Mouse (Mus musculus) neural tube, embryonic 12.5 days (tissue): ENCODE results near the gene C1qtnf5. TPM values are rescaled to one million over a fixed set of nuclear protein-coding genes. Genes with fewer than 3 reads are reported as not detected.

Experiments used
- ATAC-seq: fragments of 200-750 bp; cut with Nextera tagmentation; 2 replicates; pipeline ENCODE4 v1.8.0; 2017; ENCODE audit warnings: low read depth, mild to moderate bottlenecking, moderate TSS enrichment, moderate library complexity; ENCODE audit not compliant: low FRiP score
- H3K27ac ChIP-seq: fragments of 300-500 bp; sonication (generic); 2 replicates; pipeline ENCODE4 v1.5.1; 2016
- H3K27me3 ChIP-seq: fragments of 300-500 bp; sonication (generic); replicated peaks from 2 replicates; pipeline ENCODE4 v1.6.1; 2016; ENCODE audit warnings: mild to moderate bottlenecking
- H3K36me3 ChIP-seq: fragments of 300-500 bp; sonication (generic); 2 replicates; pipeline ENCODE4 v1.6.1; 2016; ENCODE audit warnings: mild to moderate bottlenecking
- H3K4me1 ChIP-seq: fragments of 300-500 bp; sonication (generic); 2 replicates; pipeline ENCODE4 v1.6.1; 2016
- H3K4me2 ChIP-seq: fragments of 300-500 bp; sonication (generic); replicated peaks from 2 replicates; pipeline ENCODE4 v1.6.1; 2016; ENCODE audit warnings: mild to moderate bottlenecking
- H3K4me3 ChIP-seq: fragments of 300-500 bp; sonication (generic); 2 replicates; pipeline ENCODE4 v1.5.1; 2016
- H3K9ac ChIP-seq: fragments of 300-500 bp; sonication (generic); 2 replicates; pipeline ENCODE4 v1.6.1; 2016; ENCODE audit warnings: mild to moderate bottlenecking
- H3K9me3 ChIP-seq: fragments of 300-500 bp; sonication (generic); 2 replicates; pipeline ENCODE4 v1.6.1; 2016; ENCODE audit warnings: mild to moderate bottlenecking
- WGBS: fragments of 180-500 bp; shearing (Covaris S2); methylation state at CpG from one replicate; pipeline ENCODE4 v1.1.7; 2016; 5-methylcytosine and 5-hydroxymethylcytosine counted together
- polyA plus RNA-seq: library from polyadenylated mRNA; unstranded; fragments of >200 nt; fragmentation: Nextera tagmentation; extraction: Ambion mirVana; gene quantifications from 2 replicates; pipeline ENCODE4 v1.2.1, GENCODE M21; 2016

The C1qtnf5 gene
- polyA plus RNA-seq, 1 experiment from 2014 or later = 0.74 TPM

DNA sequence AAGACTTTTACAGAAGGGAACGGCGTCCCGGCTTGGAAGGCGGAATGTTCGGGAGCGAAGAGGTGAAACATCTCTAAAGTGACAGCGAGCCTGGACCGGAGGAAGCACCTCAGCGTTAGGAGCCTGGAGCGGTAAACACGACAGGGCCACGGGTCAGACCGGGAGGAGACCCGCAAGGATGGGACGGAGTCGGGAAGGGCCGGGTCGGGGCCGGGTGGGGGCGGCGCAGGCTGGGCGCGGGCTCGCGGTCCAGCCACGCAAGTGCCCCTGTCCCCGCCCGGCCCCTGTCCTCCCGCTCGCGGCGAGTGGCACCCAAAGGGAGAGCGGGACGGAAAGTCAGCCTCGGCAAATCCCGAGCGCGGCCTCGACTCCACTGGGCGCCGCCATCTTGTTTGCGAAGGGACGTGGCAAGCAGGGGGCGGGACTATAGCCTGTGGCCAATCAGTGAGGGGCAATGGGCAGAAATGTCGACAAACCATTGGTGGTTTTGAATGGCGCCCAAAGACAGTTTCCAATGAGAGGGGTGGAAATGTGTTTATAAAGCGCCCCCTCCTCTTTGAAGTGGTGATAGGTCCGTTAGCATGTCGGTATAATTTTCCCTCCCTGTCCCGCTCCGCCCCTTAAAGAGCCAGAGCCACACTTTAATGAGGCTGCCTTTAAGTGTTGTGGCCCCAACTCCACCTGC, 6.2 kb downstream of the C1qtnf5 start, which contains the start of the genes Gm49380 and Rnf26:
Gm49380 (minus strand) TSS at position 396 of the 685 bp plus-strand sequence.
Rnf26 (minus strand) TSS at position 413 of the 685 bp plus-strand sequence.
- peaks cover 5% of the 10 kb centered on the region; the same call in 1 of the 2 replicates for H3K36me3 ChIP-seq
- no peaks in the 10 kb centered on the region for H3K9me3 ChIP-seq
- H3K4me3 ChIP-seq = peak within 1 kb of the TSS; percentile 92
- whole genome bisulfite sequencing = under 1% methylated on average over 48 of the region's 51 CpGs
- H3K9ac ChIP-seq = peak within 1 kb of the TSS; percentile 86
- H3K4me2 ChIP-seq = peak within 1 kb of the TSS; percentile 61
- ATAC-seq = peak; percentile 94
- H3K27me3 ChIP-seq = no peaks in the 10 kb centered on the region
- peaks cover 28% of the 10 kb centered on the region for H3K4me1 ChIP-seq
- no peak within 1 kb of the TSS for H3K27ac ChIP-seq

DNA sequence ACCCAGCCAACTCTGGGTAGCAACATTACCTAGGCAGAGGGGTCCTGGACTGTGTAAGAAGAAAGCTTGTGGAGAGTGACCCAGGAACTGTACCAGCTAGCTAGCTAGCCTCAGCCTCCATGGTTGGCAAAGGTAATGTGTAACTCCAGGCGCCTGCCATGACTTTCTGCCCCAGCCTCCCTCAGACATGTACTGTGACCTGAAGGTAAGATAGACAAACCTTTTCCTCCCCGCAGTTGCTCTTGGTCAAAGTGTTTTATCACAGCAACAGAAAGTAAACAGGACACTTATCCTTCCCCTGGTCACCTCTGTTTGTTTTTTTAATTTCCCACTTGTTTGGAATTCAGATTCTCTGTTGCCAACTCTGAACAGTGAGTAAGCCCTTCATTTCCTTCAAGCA, 7.4 kb downstream of the C1qtnf5 start:
- no peak overlapping the region for H3K4me3 ChIP-seq
- no peak overlapping the region for H3K27ac ChIP-seq
- peaks cover 17% of the 10 kb centered on the region for H3K4me1 ChIP-seq
- H3K4me2 ChIP-seq = no peak overlapping the region
- H3K27me3 ChIP-seq = no peaks in the 10 kb centered on the region
- peaks cover 5% of the 10 kb centered on the region; the same call in 1 of the 2 replicates for H3K36me3 ChIP-seq
- no peak overlapping the region for H3K9ac ChIP-seq
- no peaks in the 10 kb centered on the region for H3K9me3 ChIP-seq
- ATAC-seq = no peak
- WGBS = 86% methylated on average over 2 of the region's 2 CpGs

DNA sequence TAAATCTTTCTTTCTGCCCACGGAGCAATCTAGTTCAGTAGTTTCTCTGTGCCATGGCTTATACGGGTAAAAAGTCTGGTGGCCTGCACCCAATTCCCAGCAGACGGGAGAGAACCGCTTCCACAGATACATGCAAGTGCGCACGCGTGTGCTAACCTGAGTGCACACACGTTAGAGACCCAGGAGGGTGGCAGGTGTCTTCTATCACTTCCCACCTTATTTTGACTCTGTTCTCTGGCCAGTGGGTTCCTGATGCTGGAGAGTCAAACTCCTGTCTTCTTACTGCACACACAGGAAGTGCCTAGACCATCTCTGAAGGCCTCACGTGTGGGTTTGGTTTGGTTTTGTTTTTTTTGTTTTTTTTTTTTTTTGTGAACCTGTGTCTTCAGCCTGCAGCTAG, 8.6 kb downstream of the C1qtnf5 start:
- H3K4me2 ChIP-seq = no peak overlapping the region
- no peak overlapping the region for H3K27ac ChIP-seq
- H3K4me3 ChIP-seq = no peak overlapping the region
- no peak overlapping the region for H3K9ac ChIP-seq
- H3K27me3 ChIP-seq = no peaks in the 10 kb centered on the region
- WGBS = 94% methylated on average over 9 of the region's 9 CpGs
- H3K9me3 ChIP-seq = no peaks in the 10 kb centered on the region
- no peak for ATAC-seq
- H3K36me3 ChIP-seq = no peaks in the 10 kb centered on the region
- peaks cover 6% of the 10 kb centered on the region; the same call in 1 of the 2 replicates for H3K4me1 ChIP-seq

DNA sequence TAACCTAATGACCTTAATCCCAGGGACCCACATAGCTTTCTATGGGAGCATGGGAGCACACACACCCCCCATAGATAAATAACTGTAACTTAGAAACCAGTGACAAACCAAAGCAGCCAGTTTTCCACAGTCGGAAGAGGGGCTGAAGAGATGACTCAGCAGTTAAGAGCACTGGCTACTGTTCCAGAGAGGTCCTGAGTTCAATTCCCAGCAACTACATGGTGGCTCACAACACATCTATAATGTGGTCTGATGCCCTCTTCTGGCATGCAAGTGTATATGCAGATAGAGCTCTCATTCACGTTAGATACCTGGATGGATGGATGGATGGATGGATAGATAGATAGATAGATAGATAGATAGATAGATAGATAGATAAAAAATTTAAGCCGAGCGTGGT, 9.1 kb downstream of the C1qtnf5 start:
- 85% methylated on average over 4 of the region's 4 CpGs for WGBS
- Histone ChIP-seq H3K27ac (no peak overlapping the region), H3K9ac (no peak overlapping the region), H3K27me3 (no peaks in the 10 kb centered on the region), H3K9me3 (no peaks in the 10 kb centered on the region), H3K36me3 (no peaks in the 10 kb centered on the region), H3K4me2 (no peak overlapping the region), H3K4me1 (0 out of 2 replicates have a peak, but pooled peaks cover 5% of the 10 kb centered on the region), H3K4me3 (no peak overlapping the region)
- ATAC-seq = no peak

DNA sequence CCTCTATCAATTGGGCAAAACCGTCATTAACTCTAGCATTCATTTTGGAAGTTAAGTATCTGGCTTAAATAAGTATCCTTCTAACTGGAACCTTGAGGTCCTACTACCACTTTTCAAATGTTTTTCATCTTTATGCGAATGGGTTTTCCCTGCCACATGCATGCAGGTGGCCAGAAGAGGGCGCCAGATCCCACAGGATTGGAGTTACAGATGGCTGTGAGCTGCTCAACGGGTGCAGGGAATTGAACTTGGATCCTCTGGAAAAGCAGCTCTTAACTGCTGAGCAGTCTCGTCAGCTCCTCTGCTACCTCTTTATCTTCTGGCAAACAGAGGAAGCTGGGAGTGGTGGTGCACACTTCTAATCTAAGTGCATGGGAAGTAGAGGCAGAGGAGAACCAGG, 12.0 kb downstream of the C1qtnf5 start:
- Histone ChIP-seq H3K9ac (no peak overlapping the region), H3K36me3 (no peaks in the 10 kb centered on the region), H3K4me3 (no peak overlapping the region), H3K27me3 (no peaks in the 10 kb centered on the region), H3K4me2 (no peak overlapping the region), H3K4me1 (no peaks in the 10 kb centered on the region), H3K9me3 (no peaks in the 10 kb centered on the region), H3K27ac (no peak overlapping the region)
- ATAC-seq = no peak
- WGBS = 54% methylated on average over 5 of the region's 5 CpGs

DNA sequence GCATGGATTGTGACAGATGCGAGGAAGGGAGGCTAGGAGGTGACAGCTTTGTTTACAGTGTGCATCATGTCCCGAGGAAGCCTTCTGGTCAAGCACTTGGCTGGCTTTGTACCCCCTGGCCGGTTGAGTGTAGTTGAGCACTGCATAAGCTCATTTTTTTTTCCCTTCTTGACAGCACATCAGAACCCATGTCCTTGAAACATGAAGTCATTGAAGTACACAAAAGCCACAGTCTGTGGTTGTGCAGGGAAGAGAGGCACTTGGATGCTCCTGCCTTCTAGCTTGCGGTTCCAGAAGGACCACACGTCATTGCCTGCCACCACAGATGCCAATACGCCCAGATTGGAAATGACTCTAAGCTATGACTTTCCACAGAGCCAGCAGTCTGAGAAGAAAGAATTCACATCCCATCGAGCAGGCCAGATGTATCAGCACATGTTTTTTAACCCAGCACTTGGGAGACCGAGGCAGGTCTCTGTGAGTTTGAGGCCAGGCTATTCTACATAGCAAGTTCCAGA, 13.0 kb downstream of the C1qtnf5 start:
- Histone ChIP-seq H3K4me1 (no peaks in the 10 kb centered on the region), H3K27me3 (no peaks in the 10 kb centered on the region), H3K36me3 (no peaks in the 10 kb centered on the region), H3K9ac (no peak overlapping the region), H3K9me3 (no peaks in the 10 kb centered on the region), H3K4me3 (no peak overlapping the region), H3K4me2 (no peak overlapping the region), H3K27ac (no peak overlapping the region)
- 81% methylated on average over 8 of the region's 8 CpGs for WGBS
- no peak for ATAC-seq

DNA sequence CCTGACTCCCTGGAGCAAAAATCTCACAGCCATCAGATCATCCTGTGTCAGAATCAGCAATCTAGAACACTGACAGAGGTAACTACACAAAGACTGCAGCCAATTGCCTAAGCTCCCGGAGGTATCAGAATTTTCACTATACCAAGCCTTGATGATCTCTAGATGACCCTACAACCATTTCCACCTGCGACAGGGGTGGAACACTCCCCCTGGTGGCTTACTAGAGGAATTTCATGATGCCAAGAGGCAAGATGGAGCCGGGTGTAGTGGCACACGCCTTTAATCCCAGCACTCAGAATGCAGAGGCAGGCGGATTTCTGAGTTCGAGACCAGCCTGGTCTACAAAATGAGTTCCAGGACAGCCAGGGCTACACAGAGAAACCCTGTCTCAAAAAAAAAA, 17.3 kb downstream of the C1qtnf5 start:
- ATAC-seq = no peak
- WGBS = 76% methylated on average over 6 of the region's 6 CpGs

DNA sequence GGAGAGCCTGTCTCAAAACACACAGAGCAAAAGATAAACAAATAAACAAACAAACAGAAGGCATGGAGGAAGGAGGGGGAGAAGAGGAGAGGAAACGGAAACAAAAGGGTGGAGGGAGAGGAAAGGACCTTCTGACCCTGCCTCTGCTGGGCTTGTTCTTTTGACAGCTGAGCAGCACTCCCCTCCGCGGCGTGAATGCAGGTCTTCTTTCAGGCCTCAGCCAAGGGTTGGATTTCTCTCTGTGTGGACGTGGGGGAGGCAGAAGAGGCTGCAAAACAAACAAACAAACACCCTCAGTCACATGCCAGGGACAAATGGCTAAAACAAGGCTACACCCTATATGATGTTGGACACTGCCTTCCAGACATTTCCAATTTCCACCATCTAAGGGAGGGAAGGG, 18.0 kb downstream of the C1qtnf5 start:
- no peaks in the 10 kb centered on the region for H3K36me3 ChIP-seq
- H3K4me2 ChIP-seq = no peak overlapping the region
- H3K27me3 ChIP-seq = no peaks in the 10 kb centered on the region
- H3K9ac ChIP-seq = no peak overlapping the region
- H3K4me3 ChIP-seq = no peak overlapping the region
- H3K27ac ChIP-seq = no peak overlapping the region
- peaks cover 11% of the 10 kb centered on the region for H3K4me1 ChIP-seq
- H3K9me3 ChIP-seq = no peaks in the 10 kb centered on the region
- WGBS = 54% methylated on average over 5 of the region's 5 CpGs
- no peak for ATAC-seq

More for the DNA sequence above, 17.3 kb downstream of the C1qtnf5 start:
- Histone ChIP-seq H3K27ac (no peak overlapping the region), H3K9me3 (no peaks in the 10 kb centered on the region), H3K4me3 (no peak overlapping the region), H3K4me2 (no peak overlapping the region), H3K36me3 (no peaks in the 10 kb centered on the region), H3K27me3 (no peaks in the 10 kb centered on the region), H3K9ac (no peak overlapping the region), H3K4me1 (peaks cover 5% of the 10 kb centered on the region; the same call in 1 of the 2 replicates)

DNA sequence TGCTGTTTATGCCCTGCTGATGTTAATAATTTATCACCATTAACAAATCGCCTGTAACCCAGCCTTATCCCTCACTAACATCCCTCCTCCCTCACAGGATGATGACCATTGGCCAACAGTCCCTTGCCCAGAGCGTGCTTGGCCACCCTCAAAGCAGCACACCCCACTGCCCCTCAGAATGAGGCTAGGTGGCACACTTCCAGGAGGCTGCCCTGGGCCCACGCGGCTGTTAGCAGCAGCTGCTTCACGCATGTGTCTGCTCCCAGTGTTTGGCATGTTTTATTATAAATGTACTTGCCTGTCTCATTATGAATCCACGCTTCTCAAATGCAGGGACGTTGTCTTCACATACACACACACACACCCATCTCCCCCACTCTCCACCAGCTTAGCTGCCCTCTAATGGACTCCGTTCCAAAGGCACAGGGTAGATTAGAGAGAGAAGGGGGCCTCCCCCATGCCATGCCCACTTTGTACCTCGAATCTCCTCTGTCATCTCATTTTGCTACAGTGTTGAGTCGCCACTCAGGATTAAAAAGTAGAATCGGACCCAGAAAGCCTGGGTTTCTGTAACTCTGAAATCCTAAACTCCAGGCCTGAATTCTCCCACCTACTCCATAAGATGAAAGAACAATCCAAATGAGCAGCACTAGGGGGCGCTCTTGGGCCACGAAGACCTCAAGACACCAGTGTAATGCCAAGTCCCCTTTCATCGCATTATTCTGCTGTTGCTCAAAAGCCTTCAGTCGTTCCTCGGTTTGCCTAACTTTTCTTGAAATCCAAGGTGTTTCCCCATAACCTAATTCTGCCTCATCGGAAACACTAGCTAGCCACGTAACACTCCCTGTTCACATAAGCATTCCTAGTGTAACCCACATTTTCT, 18.7 kb downstream of the C1qtnf5 start:
- H3K27ac ChIP-seq = no peak overlapping the region
- WGBS = 37% methylated on average over 18 of the region's 18 CpGs

DNA sequence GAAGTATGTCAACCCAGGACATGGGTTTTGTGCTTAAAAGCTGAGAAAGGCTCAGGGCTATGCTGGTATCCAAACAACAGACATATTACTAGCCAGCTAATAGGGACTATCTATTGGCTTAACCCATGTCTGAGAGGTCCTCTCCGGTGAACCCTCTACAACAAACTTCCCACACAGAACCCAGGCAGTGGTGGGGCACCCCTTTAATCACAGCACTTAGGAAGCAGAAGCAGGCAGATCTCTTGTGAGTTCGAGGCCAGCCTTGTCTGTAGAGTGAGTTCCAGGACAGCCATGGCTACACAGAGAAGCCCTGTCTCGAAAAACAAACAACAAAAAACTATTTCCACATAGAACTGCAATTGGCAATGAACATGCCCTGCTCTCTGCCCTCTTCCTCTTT, 19.7 kb downstream of the C1qtnf5 start:
- Histone ChIP-seq H3K27me3 (peaks cover 12% of the 10 kb centered on the region), H3K9me3 (no peaks in the 10 kb centered on the region), H3K36me3 (no peaks in the 10 kb centered on the region), H3K27ac (no peak overlapping the region), H3K4me2 (no peak overlapping the region), H3K9ac (no peak overlapping the region), H3K4me1 (peaks cover 26% of the 10 kb centered on the region), H3K4me3 (no peak overlapping the region)
- 84% methylated on average over 3 of the region's 3 CpGs for WGBS
- ATAC-seq = no peak

More for the DNA sequence above, 18.7 kb downstream of the C1qtnf5 start:
- Histone ChIP-seq H3K4me1 (peaks cover 19% of the 10 kb centered on the region), H3K9ac (no peak overlapping the region), H3K4me3 (no peak overlapping the region), H3K27me3 (peaks cover 2% of the 10 kb centered on the region; the same call in 1 of the 2 replicates), H3K9me3 (no peaks in the 10 kb centered on the region), H3K4me2 (peak overlapping the region; percentile 27; the same call in 1 of the 2 replicates), H3K36me3 (no peaks in the 10 kb centered on the region)
- no peak for ATAC-seq

DNA sequence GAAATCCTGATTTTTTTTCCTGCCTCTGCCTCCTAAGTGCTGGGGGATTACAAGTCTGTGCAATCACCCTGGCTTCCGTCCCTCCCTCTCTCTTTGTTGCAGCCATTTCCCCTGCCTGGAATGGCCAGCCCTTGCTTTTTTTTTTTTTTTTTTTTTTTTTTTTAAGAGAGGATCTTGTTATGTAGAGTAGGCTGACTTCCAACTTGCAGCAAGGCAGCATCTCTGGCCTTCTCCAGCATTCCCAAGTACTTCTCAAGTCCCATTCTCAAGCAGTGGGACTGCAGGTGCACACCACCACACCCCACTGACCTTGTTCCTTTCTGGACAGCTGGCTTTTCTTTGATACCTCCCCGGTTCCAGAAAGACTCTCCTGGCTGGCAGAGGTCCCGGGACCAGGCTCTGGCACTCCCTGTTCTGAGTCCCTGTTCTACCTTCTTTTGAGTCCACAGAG, 20.3 kb downstream of the C1qtnf5 start:
- Histone ChIP-seq H3K36me3 (no peaks in the 10 kb centered on the region), H3K27ac (no peak overlapping the region), H3K4me3 (no peak overlapping the region), H3K9ac (no peak overlapping the region), H3K27me3 (peaks cover 17% of the 10 kb centered on the region), H3K4me1 (peaks cover 26% of the 10 kb centered on the region), H3K9me3 (no peaks in the 10 kb centered on the region), H3K4me2 (no peak overlapping the region)
- ATAC-seq = no peak
- 59% methylated on average over 3 of the region's 3 CpGs for WGBS

DNA sequence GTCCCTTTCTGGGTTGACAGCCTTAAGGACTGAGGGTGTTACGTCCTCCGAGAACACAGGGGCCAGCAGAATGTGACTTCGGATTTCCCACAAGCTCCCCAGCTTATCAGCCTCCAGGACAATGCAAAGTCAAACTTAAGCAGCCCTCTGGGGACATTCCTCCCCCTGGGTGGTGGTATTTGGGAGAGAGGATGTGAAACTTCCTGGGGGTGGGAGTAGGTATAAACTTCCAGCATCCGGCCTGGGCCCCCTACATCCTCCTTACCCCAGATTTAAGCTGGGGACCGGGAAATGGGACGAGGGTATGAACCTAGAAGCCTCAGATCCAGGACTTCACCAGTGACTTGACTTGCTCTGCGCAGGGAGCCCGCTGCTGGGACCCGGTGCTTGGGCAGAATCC, 22.6 kb downstream of the C1qtnf5 start:
- ATAC-seq = no peak
- Histone ChIP-seq H3K4me2 (peak overlapping the region; percentile 75), H3K4me3 (peak overlapping the region; percentile 34), H3K9me3 (no peaks in the 10 kb centered on the region), H3K36me3 (no peaks in the 10 kb centered on the region), H3K4me1 (peaks cover 42% of the 10 kb centered on the region), H3K27ac (no peak overlapping the region), H3K27me3 (peaks cover 40% of the 10 kb centered on the region), H3K9ac (peak overlapping the region; percentile 53)
- WGBS = 10% methylated on average over 9 of the region's 9 CpGs
